Mouse (Mus musculus): ENCODE results near the gene Ascl2. TPM values are rescaled to one million over a fixed set of nuclear protein-coding genes. Genes with fewer than 3 reads are reported as not detected.

The Ascl2 gene
- polyA plus RNA-seq, 1 experiment from 2014 or later = 0.25 TPM

DNA sequence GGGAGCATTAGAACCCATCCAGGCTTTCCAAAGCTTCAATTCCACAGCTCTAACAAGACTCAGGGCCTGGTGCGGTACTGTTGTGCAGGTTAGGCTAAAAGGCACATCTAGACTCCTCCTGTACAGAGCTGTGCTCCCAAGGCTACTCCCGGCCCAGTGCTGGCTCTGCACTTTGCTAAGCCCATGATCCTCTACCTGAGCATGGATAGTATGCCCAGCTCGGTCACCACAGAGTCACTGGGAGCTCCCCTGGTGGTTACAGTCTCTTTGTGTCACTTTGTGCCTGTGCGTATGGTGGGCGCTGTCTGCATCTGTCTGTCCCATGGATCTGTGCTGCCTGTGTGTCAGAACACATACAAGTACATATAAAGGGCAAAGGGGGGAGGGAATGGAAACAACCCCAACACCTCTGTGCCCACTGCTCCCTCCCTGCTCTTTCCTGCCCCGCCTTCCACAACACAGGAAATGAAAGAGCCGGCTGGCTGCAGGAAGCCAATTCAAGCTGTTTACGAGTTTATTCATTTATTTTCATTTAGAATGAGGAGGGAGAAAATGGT, 39.4 kb upstream of the Ascl2 start:
- peak overlapping the region; percentile 86 for H3K27ac ChIP-seq (replicated peaks)
- H3K27me3 ChIP-seq (replicated peaks; ENCODE audit: low read depth, poor library complexity, severe bottlenecking) = no peaks in the 10 kb centered on the region
- 55% methylated on average over 8 of the region's 8 CpGs for WGBS
- H3K9me3 ChIP-seq = no peaks in the 10 kb centered on the region
- H3K4me3 ChIP-seq = peak overlapping the region; percentile 16
- no peaks in the 10 kb centered on the region for H3K36me3 ChIP-seq (replicated peaks)
- peak; percentile 40 for DNase-seq (ENCODE audit: low spot score)
- H3K4me1 ChIP-seq = peaks cover 43% of the 10 kb centered on the region

DNA sequence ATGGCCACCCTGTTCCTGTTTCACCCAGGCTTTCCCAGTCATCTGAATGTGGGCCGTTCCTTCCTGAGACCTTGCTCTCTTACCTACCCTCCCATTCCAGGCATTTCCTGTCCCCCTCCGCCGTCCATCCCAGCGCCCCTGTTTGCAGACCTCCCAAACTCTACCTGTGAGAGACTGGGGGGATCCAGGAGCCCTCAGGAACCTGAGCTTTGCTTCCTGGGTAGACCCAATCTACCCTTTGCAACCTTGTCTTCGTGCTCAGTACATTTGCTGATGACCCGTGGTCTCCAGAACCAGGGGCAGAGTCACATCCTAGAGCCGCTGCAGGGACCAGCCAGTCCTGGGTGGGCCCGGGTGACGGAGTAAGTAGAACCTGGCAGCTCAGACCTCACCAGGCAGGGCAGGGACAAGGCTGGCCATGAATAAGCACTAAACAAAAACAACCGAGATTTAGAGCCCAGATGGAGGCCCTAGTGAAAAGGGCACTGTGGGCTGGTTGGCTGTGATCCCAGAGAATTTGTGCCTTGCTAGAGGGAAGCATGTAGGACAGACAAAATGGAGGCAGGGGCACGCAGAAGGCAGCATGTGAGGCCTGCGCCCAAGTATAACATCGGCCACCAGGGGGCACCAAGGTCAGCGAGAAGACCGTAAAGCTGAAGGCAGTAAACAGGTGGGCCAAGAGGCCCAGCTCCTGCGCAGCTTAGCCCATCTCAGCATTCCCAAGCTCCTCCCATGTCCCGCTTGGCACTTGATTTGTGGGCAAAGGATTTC, 38.7 kb upstream of the Ascl2 start:
- Histone ChIP-seq H3K9me3 (no peaks in the 10 kb centered on the region), H3K27ac (replicated peaks) (peak overlapping the region; percentile 86), H3K4me1 (peaks cover 43% of the 10 kb centered on the region), H3K27me3 (replicated peaks; ENCODE audit: low read depth, poor library complexity, severe bottlenecking) (no peaks in the 10 kb centered on the region), H3K36me3 (replicated peaks) (no peaks in the 10 kb centered on the region), H3K4me3 (peak overlapping the region; percentile 16)
- 39% methylated on average over 17 of the region's 17 CpGs for WGBS
- DNase-seq (ENCODE audit: low spot score) = peak; percentile 93

DNA sequence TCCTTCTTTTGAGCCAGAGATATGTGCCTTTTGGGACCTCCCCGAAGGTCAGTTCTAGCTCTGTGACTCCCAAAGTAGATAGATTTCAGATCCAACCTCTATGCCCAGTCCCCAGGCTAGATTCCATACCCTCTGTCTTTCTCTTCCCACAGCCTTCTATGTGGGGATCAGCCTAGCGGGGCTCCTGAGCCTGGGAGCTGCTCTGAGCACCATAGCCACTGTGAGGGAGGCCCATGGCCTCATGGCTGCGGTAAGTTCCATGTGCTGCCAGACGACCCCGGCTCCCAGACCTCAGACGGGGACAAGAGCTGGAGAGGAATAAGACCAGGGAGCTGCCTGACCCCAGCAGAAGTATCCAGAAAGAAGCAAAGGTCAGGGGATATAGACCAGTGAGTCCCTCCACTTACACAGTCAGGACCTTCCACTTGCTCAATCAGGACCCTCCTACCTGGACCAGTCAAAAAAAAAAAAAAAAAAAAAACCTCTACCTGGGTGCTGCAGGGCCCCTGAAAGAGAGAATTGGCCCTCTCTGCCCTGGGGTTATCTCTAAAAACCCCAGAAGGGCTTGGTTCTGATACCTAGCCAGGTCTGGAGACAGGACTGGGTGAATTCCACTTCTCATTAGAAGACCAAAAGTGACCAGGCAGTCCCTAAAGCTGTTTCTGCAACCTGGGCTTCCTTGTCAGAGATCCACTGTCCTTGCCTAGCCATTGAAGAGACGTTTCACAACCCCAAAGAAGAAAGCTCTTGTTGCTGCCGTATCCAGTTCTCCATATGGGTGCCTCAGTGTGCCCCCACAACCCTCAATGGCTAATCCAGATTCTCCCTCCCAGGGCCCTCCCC, 37.9 kb upstream of the Ascl2 start:
- H3K36me3 ChIP-seq (replicated peaks) = no peaks in the 10 kb centered on the region
- peak overlapping the region; percentile 26; the same call in 1 of the 2 replicates for H3K4me3 ChIP-seq
- H3K4me1 ChIP-seq = peaks cover 43% of the 10 kb centered on the region
- no peaks in the 10 kb centered on the region for H3K27me3 ChIP-seq (replicated peaks; ENCODE audit: low read depth, poor library complexity, severe bottlenecking)
- WGBS = 90% methylated on average over 8 of the region's 8 CpGs
- H3K9me3 ChIP-seq = no peaks in the 10 kb centered on the region
- peak overlapping the region; percentile 86 for H3K27ac ChIP-seq (replicated peaks)
- no peak for DNase-seq (ENCODE audit: low spot score)

GRCm38 (mm10) chr7:143006097-143006755, 37.2 kb upstream of the Ascl2 start:
- no peaks in the 10 kb centered on the region for H3K9me3 ChIP-seq
- no peak for DNase-seq (ENCODE audit: low spot score)

GRCm38 (mm10) chr7:143005344-143006096, 36.5 kb upstream of the Ascl2 start:
- Histone ChIP-seq H3K36me3 (replicated peaks) (no peaks in the 10 kb centered on the region), H3K4me1 (peaks cover 43% of the 10 kb centered on the region), H3K9me3 (no peaks in the 10 kb centered on the region), H3K4me3 (0 out of 2 replicates have a peak overlapping the region, but pooled peaks have one; percentile 30), H3K27me3 (replicated peaks; ENCODE audit: low read depth, poor library complexity, severe bottlenecking) (no peaks in the 10 kb centered on the region), H3K27ac (replicated peaks) (peak overlapping the region; percentile 75)
- no peak for DNase-seq (ENCODE audit: low spot score)
- WGBS = 85% methylated on average over 6 of the region's 6 CpGs

More at GRCm38 (mm10) chr7:143006097-143006755, 37.2 kb upstream of the Ascl2 start:
- Histone ChIP-seq H3K36me3 (replicated peaks) (no peaks in the 10 kb centered on the region), H3K4me3 (peak overlapping the region; percentile 30; the same call in 1 of the 2 replicates), H3K27ac (replicated peaks) (peak overlapping the region; percentile 86), H3K4me1 (peaks cover 43% of the 10 kb centered on the region), H3K27me3 (replicated peaks; ENCODE audit: low read depth, poor library complexity, severe bottlenecking) (no peaks in the 10 kb centered on the region)
- 79% methylated on average over 2 of the region's 2 CpGs for WGBS

DNA sequence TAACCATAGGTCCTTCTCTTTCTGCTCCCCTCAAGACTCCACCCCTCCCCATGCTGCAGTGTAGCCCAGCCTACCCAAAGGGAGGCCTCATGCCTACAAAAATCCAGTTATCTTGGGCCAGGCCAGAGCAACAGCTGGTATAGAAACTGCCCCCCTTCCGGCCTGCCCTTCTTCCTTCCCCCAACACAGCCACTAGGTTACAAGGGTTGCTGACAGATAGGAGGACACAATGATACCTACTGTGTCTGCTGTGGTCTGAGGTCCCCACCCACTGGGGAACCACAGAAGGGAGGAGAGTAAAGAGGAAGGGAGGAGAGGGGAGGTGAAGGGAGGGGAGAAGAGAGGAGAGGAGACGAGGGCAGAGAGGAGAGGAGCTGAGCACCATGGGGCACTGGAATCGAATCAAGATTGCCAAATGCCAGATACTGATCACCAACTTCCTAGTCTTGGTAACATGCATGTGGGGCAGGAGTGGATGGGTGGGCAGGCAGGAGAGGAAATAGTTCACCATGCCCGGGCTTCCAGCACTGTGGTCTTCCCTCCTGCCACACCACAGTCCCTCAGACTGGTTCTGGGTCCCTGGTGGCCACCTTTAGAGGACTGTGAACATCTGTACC, 35.8 kb upstream of the Ascl2 start, which contains the start of gene Tspan32:
Gene Tspan32 (plus strand): TSS at position 320 of the 617 bp plus-strand sequence.
- Histone ChIP-seq H3K27ac (replicated peaks) (peak within 1 kb of the TSS; percentile 75), H3K27me3 (replicated peaks; ENCODE audit: low read depth, poor library complexity, severe bottlenecking) (no peaks in the 10 kb centered on the region), H3K36me3 (replicated peaks) (no peaks in the 10 kb centered on the region), H3K4me1 (peaks cover 41% of the 10 kb centered on the region), H3K4me3 (0 out of 2 replicates have a peak within 1 kb of the TSS, but pooled peaks have one; percentile 30), H3K9me3 (no peaks in the 10 kb centered on the region)
- WGBS = 79% methylated on average over 4 of the region's 4 CpGs
- DNase-seq (ENCODE audit: low spot score) = no peak

GRCm38 (mm10) chr7:143002679-143003078, 33.6 kb upstream of the Ascl2 start:
- no peak for DNase-seq (ENCODE audit: low spot score)
- WGBS = 35% methylated on average over 3 of the region's 3 CpGs

DNA sequence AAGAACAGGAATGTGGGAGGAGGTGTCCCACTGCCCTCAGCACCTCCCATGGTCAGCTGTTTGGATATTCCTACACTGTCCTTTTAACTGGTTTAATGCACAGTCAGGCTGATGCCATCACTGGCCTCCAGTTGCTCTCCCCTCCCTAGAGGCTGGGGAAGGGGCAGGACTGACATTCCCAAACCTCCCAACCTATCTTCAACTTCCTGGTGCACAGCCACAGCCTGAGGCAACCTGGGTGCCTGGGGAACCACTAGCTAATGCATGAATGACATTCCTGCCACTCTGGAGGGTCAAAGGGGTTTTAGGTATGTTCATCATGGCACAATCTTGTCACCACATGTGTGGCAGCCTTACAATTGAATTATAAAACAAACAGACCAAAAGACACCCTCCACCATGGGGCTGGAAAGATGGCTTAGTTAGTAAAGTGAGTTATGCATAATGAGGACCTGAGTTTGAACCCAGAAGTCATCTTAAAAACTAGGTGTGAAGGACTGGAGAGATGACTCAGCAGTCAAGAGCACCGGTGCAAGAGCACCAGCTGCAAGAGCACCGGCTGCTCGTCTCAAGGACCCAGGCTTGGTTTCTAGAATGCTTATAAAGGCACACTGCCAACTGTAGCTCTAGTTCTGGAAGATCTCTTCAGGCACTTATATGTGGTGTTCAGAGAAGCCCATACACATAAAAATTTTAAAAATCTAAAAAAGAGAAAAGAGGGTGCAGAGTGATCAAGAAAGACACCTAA, 28.5 kb upstream of the Ascl2 start:
- Histone ChIP-seq H3K4me1 (no peaks in the 10 kb centered on the region), H3K36me3 (replicated peaks) (no peaks in the 10 kb centered on the region), H3K9me3 (no peaks in the 10 kb centered on the region), H3K4me3 (no peak overlapping the region), H3K27me3 (replicated peaks; ENCODE audit: low read depth, poor library complexity, severe bottlenecking) (no peaks in the 10 kb centered on the region), H3K27ac (replicated peaks) (no peak overlapping the region)
- 79% methylated on average over 3 of the region's 3 CpGs for WGBS
- no peak for DNase-seq (ENCODE audit: low spot score)

More at GRCm38 (mm10) chr7:143002679-143003078, 33.6 kb upstream of the Ascl2 start:
- Histone ChIP-seq H3K4me3 (no peak overlapping the region), H3K36me3 (replicated peaks) (no peaks in the 10 kb centered on the region), H3K9me3 (no peaks in the 10 kb centered on the region), H3K27ac (replicated peaks) (no peak overlapping the region), H3K4me1 (peaks cover 20% of the 10 kb centered on the region), H3K27me3 (replicated peaks; ENCODE audit: low read depth, poor library complexity, severe bottlenecking) (no peaks in the 10 kb centered on the region)

DNA sequence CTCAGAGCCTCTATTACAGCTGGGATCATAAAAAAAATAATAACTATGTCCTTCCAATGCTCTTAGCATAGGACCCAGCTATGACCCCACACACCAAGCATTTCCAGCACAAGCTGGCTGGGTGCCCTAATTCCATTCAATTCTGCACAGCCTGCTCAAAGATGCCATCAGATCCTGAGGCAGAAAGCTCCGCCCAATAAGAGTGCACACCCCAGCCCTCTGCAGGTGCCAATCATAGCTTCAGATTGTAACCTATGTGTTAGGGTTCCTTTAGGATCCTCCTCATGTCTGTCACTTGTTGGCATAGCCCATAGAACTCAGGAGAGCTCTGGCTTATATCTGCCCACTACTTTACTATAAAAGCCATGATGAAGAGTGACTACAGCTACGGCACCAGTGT, 27.9 kb upstream of the Ascl2 start:
- DNase-seq (ENCODE audit: low spot score) = no peak
- Histone ChIP-seq H3K9me3 (no peaks in the 10 kb centered on the region), H3K36me3 (replicated peaks) (no peaks in the 10 kb centered on the region), H3K27ac (replicated peaks) (no peak overlapping the region), H3K4me3 (no peak overlapping the region), H3K27me3 (replicated peaks; ENCODE audit: low read depth, poor library complexity, severe bottlenecking) (no peaks in the 10 kb centered on the region), H3K4me1 (no peaks in the 10 kb centered on the region)
- 84% methylated on average over 2 of the region's 2 CpGs for WGBS

DNA sequence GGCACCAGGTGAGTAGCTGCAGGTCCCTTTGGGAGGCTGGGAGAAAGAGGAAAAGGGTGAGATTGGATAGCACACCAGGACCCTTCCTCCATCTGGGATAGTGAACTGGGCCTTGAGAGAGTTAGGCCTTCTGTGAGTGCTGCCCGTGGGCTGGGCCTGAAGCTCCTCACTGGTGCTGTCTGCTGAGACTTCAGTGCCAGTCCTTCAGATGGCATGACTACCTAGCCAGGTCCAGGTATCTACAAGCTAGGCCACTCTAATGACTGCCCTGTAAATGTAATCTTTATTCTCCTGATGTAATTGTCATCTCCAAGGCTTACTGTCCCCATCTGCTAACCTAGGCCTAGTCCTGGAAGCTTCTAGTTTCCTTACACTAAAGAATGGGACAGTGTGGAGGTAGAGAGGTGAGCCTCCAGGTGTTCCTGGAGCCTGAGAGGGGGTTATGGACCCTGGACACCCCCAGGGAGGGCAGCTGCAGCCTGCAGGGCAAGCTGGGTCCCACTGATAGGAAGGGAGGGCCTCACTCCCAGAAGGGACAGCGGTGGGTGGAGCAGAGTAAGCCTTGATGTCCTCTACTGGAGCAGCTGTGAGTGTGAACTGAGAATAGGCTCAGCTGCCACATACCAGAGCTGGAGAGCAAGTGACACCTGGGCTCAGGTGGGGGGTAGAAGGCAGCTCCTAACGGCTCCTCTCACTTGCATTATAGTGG, 26.7 kb upstream of the Ascl2 start:
- Histone ChIP-seq H3K27ac (replicated peaks) (no peak overlapping the region), H3K27me3 (replicated peaks; ENCODE audit: low read depth, poor library complexity, severe bottlenecking) (no peaks in the 10 kb centered on the region), H3K4me1 (no peaks in the 10 kb centered on the region), H3K4me3 (no peak overlapping the region), H3K36me3 (replicated peaks) (no peaks in the 10 kb centered on the region), H3K9me3 (no peaks in the 10 kb centered on the region)
- WGBS = 76% methylated on average over 3 of the region's 3 CpGs
- no peak for DNase-seq (ENCODE audit: low spot score)

Data from embryonic facial prominence, embryonic 10.5 days (tissue).